Mouse (Mus musculus) spleen, adult 2 months (tissue): ENCODE results near the gene Meox2.

ENCODE experiments used
- CTCF ChIP-seq: fragments of 200-500 bp; IDR thresholded peaks from 2 replicates; pipeline ENCODE4 v1.5.1; 2011; ENCODE audit warnings: mild to moderate bottlenecking, inconsistent platforms; ENCODE audit not compliant: insufficient read depth, insufficient read length, insufficient replicate concordance; ENCODE audit errors: extremely low read depth
- POLR2A ChIP-seq: fragments of 200-500 bp; IDR thresholded peaks from 2 replicates; pipeline ENCODE4 v1.6.1; 2011; ENCODE audit warnings: low read depth, low read length, inconsistent platforms

- no peak for TF ChIP-seq CTCF
- TF ChIP-seq POLR2A: no peak
Observed at GRCm38 (mm10) chr12:37108819-37109473, 606 bp downstream of the Meox2 start.
